Mouse (Mus musculus): ENCODE data around the gene H13. TPM values are rescaled to one million over a fixed set of nuclear protein-coding genes. Genes with fewer than 3 reads are reported as not detected.
A peak's percentile ranks its signal among the peaks of the same experiment; 100 is the strongest.

H13 gene
- total and polyA plus RNA-seq, 3 experiments, result 116 to 175 (median 137) TPM

DNA sequence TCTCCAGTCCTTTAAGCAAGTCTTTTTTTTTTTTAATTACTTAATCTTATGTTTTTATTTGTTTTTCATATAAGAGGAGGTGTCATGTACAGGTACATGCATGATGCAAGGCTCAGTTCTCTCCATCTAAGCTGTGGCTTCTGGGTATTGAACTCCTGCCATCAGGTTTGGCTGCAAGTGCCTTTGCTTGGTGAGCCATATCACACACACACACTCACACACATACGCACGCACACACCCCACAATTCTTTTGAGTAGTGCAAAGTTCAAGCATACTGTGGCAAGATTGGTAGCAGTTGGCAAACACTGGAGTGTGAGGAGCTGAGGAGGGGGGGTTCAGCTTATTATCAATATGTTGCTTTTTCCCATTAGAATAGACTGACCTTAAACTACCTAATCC is 63.9 kb downstream of the H13 start:
- H3K27me3 ChIP-seq (replicated peaks), result peaks cover 60% of the 10 kb centered on the region
- in situ Hi-C loops (cut with MboI; ENCODE audit: low pct_ligation_motif_present, low pct_unique_long_range_greater_than_20kb, low sequenced_read_pairs) (no loop called here), dilution Hi-C loops (cut with MboI; ENCODE audit: extremely low pct_ligation_motif_present, extremely low pct_unique_long_range_greater_than_20kb, low sequenced_read_pairs) (no loop called here)
- no peak overlapping the region for H3K27ac ChIP-seq (ENCODE audit: insufficient read depth, low read depth)
- no peaks in the 10 kb centered on the region for H3K79me2 ChIP-seq (replicated peaks; ENCODE audit: control insufficient read depth, extremely low read depth, insufficient read depth, poor library complexity, severe bottlenecking)
- H3K9me3 ChIP-seq (replicated peaks; ENCODE audit: low read length), result peaks cover 6% of the 10 kb centered on the region
- no peak overlapping the region for H3K4me3 ChIP-seq (replicated peaks in 1 of 3; ENCODE audit: low read depth in 2 of 3, low read length in 2 of 3, poor library complexity in 1 of 3)
- no peaks in the 10 kb centered on the region for H3K36me3 ChIP-seq (replicated peaks in 1 of 2; ENCODE audit: control insufficient read depth in 1 of 2, insufficient read depth in 1 of 2, low read length in 1 of 2)
- TF ChIP-seq MEF2A (IDR thresholded peaks at IDR 0.05; ENCODE audit: borderline replicate concordance, low read depth, low read length) (no peak), NELFE (IDR thresholded peaks at IDR 0.05; ENCODE audit: low read depth, low read length) (no peak), ETS1 (conservative IDR thresholded peaks at IDR 0.05; ENCODE audit: low read depth, low read length) (no peak), EP300 (IDR thresholded peaks at IDR 0.05; ENCODE audit: low read length) (no peak), ZMIZ1 (IDR thresholded peaks at IDR 0.05; ENCODE audit: low read depth, low read length) (no peak), UBTF (IDR thresholded peaks at IDR 0.05; ENCODE audit: low read depth, low read length) (no peak), TCF12 (IDR thresholded peaks at IDR 0.05; ENCODE audit: low read depth, low read length) (no peak), NRF1 (IDR thresholded peaks at IDR 0.05; ENCODE audit: low read depth, low read length) (no peak), ZNF384 (IDR thresholded peaks at IDR 0.05; ENCODE audit: low read depth, low read length) (no peak), CHD1 (IDR thresholded peaks at IDR 0.05; ENCODE audit: low read depth, low read length) (no peak), MAFK (IDR thresholded peaks at IDR 0.05; ENCODE audit: insufficient replicate concordance, low read length) (no peak), RAD21 (IDR thresholded peaks at IDR 0.05; ENCODE audit: low read depth, low read length) (no peak), PAX5 (IDR thresholded peaks at IDR 0.05; ENCODE audit: low read length) (no peak), SMC3 (IDR thresholded peaks at IDR 0.05; ENCODE audit: low read depth, low read length) (no peak)
- H3K4me1 ChIP-seq (ENCODE audit: control insufficient read depth in 1 of 2, insufficient read depth in 2 of 2), result peaks cover 8 to 11% of the 10 kb centered on the region in 2 experiments
- DNase-seq (ENCODE audit: extremely low read depth), result no peak
- H3K9ac ChIP-seq (ENCODE audit: insufficient read depth, low read depth), result no peak overlapping the region
- H3K4me2 ChIP-seq (ENCODE audit: insufficient read depth, low read depth, poor library complexity, severe bottlenecking), result no peak overlapping the region

DNA sequence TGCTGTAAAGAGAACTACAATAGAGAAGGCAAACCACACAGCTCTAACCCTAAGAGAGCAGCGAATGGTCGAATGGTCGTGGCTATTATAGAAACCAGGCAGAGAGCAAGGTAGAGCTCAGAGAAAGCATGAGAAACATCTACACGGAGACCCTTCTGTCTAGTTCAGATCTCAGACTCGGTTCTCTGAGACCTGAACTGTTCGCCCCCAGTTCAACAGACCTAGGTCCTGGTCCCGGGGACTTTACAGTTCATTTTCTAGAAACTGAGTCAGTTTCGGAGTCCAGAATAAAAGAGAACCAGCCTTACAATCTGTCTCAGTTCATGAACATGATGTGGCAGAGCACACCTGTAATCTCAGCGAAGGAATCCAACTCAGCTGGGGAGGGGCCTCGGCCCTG is 65.2 kb downstream of the H13 start:
- no peak overlapping the region for H3K9ac ChIP-seq (ENCODE audit: insufficient read depth, low read depth)
- H3K79me2 ChIP-seq (replicated peaks; ENCODE audit: control insufficient read depth, extremely low read depth, insufficient read depth, poor library complexity, severe bottlenecking), result no peaks in the 10 kb centered on the region
- dilution Hi-C loops (cut with MboI; ENCODE audit: extremely low pct_ligation_motif_present, extremely low pct_unique_long_range_greater_than_20kb, low sequenced_read_pairs) (no loop called here), in situ Hi-C loops (cut with MboI; ENCODE audit: low pct_ligation_motif_present, low pct_unique_long_range_greater_than_20kb, low sequenced_read_pairs) (no loop called here)
- H3K4me1 ChIP-seq (ENCODE audit: control insufficient read depth in 1 of 2, insufficient read depth in 2 of 2), result peaks cover 11% of the 10 kb centered on the region in 2 experiments
- TF ChIP-seq JUN (IDR thresholded peaks at IDR 0.05; ENCODE audit: insufficient read depth, low read depth, low read length), result no peak
- no peak for TF ChIP-seq NELFE (IDR thresholded peaks at IDR 0.05; ENCODE audit: low read depth, low read length)
- no peak for TF ChIP-seq ZKSCAN1 (IDR thresholded peaks at IDR 0.05; ENCODE audit: borderline replicate concordance, low read depth, low read length)
- TF ChIP-seq BHLHE40 (IDR thresholded peaks at IDR 0.05; ENCODE audit: low read depth, low read length), result no peak
- TF ChIP-seq USF1 (IDR thresholded peaks at IDR 0.05; ENCODE audit: low read depth, low read length), result no peak
- no peak for TF ChIP-seq ZMIZ1 (IDR thresholded peaks at IDR 0.05; ENCODE audit: low read depth, low read length)
- no peak for TF ChIP-seq IRF4 (IDR thresholded peaks at IDR 0.05; ENCODE audit: low read depth, low read length)
- no peak for TF ChIP-seq TBP (conservative IDR thresholded peaks at IDR 0.05; ENCODE audit: low read depth, low read length)
- TF ChIP-seq EP300 (IDR thresholded peaks at IDR 0.05; ENCODE audit: low read length), result no peak
- TF ChIP-seq CHD2 (IDR thresholded peaks at IDR 0.05; ENCODE audit: low read length), result no peak
- no peak for TF ChIP-seq POLR2AphosphoS2 (IDR thresholded peaks at IDR 0.05; ENCODE audit: low read depth, low read length)
- H3K9me3 ChIP-seq (replicated peaks; ENCODE audit: low read length), result peaks cover 6% of the 10 kb centered on the region
- H3K4me2 ChIP-seq (ENCODE audit: insufficient read depth, low read depth, poor library complexity, severe bottlenecking), result peak overlapping the region; percentile 79
- H3K27me3 ChIP-seq (replicated peaks), result peaks cover 68% of the 10 kb centered on the region
- H3K4me3 ChIP-seq (replicated peaks in 1 of 3; ENCODE audit: low read depth in 2 of 3, low read length in 2 of 3, poor library complexity in 1 of 3), result no peak overlapping the region
- no peak for DNase-seq (ENCODE audit: extremely low read depth)
- H3K36me3 ChIP-seq (replicated peaks in 1 of 2; ENCODE audit: control insufficient read depth in 1 of 2, insufficient read depth in 1 of 2, low read length in 1 of 2), result no peaks in the 10 kb centered on the region
- no peak overlapping the region for H3K27ac ChIP-seq (ENCODE audit: insufficient read depth, low read depth)
